Mouse (Mus musculus): Measurements from ENCODE around the gene Sppl2c. TPM values are rescaled to one million over a fixed set of nuclear protein-coding genes. Genes with fewer than 3 reads are reported as not detected.

The Sppl2c gene
- polyA plus RNA-seq, 1 experiment from 2014 or later = not detected

DNA sequence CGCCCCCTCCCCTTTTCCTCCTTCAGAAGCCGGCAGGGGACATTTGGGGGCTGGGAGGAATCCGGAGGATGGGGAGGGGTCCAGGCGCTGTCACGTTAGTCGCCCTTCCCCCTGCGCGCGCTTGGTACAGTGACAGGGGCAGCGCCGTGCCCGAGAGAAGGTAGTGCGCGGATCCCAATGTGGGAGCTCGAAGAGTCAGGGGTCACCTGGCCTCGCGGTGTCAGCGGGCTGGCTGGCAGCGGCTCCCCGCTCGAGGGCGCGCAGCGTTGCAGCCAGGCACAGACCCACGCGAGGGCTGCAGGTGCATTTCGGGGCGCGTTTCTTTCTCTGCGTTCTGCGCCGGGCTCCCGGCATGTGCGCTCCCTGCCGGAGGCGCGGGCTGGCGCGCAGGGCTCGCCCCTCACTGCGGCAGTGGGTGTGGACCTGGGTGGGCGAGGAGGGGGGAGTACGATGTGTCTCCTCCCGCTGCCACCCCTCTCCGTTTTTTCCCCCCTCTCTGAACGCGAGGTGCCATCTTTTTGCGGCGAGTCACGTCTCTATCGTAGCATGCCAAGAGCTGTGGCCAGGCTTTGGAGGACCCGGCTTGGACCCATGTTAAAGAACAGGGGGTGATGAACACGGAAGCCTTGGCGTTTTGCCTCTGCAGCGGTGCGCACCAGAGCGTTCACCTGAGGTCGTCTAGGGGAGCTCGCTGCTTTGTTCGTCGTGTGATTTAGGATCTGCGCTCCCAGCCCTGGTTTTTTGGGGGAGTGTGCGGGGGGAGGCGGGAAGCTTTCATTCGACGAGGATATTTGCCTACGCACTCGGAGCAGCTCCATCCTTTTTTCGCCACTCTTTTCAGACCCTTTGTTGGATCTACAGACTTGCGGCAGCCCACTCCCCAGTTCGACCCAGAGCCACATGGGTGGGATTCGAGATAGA lies 46.3 kb downstream of the Sppl2c start:
- Histone ChIP-seq H3K4me3 (peak overlapping the region; percentile 63), H3K4me1 (peaks cover 42% of the 10 kb centered on the region), H3K27me3 (replicated peaks) (peaks cover 39% of the 10 kb centered on the region), H3K4me2 (replicated peaks) (peak overlapping the region; percentile 86), H3K36me3 (no peaks in the 10 kb centered on the region), H3K9me3 (no peaks in the 10 kb centered on the region), H3K9ac (peak overlapping the region; percentile 81), H3K27ac (peak overlapping the region; percentile 82; the same call in 1 of the 2 replicates)
- peak; percentile 38 for ATAC-seq (ENCODE audit: low FRiP score, low read depth)
- under 1% methylated on average over 72 of the region's 72 CpGs for WGBS

- Histone ChIP-seq H3K4me2 (replicated peaks) (peak overlapping the region; percentile 86), H3K36me3 (no peaks in the 10 kb centered on the region), H3K9me3 (no peaks in the 10 kb centered on the region), H3K4me3 (peak overlapping the region; percentile 63), H3K4me1 (peaks cover 44% of the 10 kb centered on the region), H3K9ac (peak overlapping the region; percentile 81), H3K27me3 (replicated peaks) (peaks cover 39% of the 10 kb centered on the region), H3K27ac (peak overlapping the region; percentile 82; the same call in 1 of the 2 replicates)
- no peak for ATAC-seq (ENCODE audit: low FRiP score, low read depth)
- WGBS = 0% methylated on average over 9 of the region's 10 CpGs
Observed at GRCm38 (mm10) chr11:104233101-104233500, 47.0 kb downstream of the Sppl2c start.

GRCm38 (mm10) chr11:104233574-104234206 lies 47.6 kb downstream of the Sppl2c start:
- no peaks in the 10 kb centered on the region for H3K9me3 ChIP-seq
- H3K27me3 ChIP-seq (replicated peaks) = peaks cover 39% of the 10 kb centered on the region
- WGBS = 3% methylated on average over 30 of the region's 30 CpGs
- peaks cover 44% of the 10 kb centered on the region for H3K4me1 ChIP-seq
- peak overlapping the region; percentile 81 for H3K9ac ChIP-seq
- peak overlapping the region; percentile 63 for H3K4me3 ChIP-seq
- ATAC-seq (ENCODE audit: low FRiP score, low read depth) = no peak
- no peak overlapping the region; the same call in 1 of the 2 replicates for H3K27ac ChIP-seq
- H3K4me2 ChIP-seq (replicated peaks) = peak overlapping the region; percentile 86
- no peaks in the 10 kb centered on the region for H3K36me3 ChIP-seq

GRCm38 (mm10) chr11:104234680-104235079 lies 48.6 kb downstream of the Sppl2c start:
- Histone ChIP-seq H3K36me3 (no peaks in the 10 kb centered on the region), H3K27me3 (replicated peaks) (peaks cover 39% of the 10 kb centered on the region), H3K9me3 (no peaks in the 10 kb centered on the region), H3K4me3 (peak overlapping the region; percentile 63), H3K4me1 (peaks cover 44% of the 10 kb centered on the region), H3K27ac (no peak overlapping the region), H3K4me2 (replicated peaks) (peak overlapping the region; percentile 86), H3K9ac (peak overlapping the region; percentile 81; the same call in 1 of the 2 replicates)
- 27% methylated on average over 6 of the region's 6 CpGs for WGBS
- no peak for ATAC-seq (ENCODE audit: low FRiP score, low read depth)

GRCm38 (mm10) chr11:104235881-104236280 lies 49.8 kb downstream of the Sppl2c start:
- 80% methylated on average over 2 of the region's 2 CpGs for WGBS
- Histone ChIP-seq H3K4me3 (no peak overlapping the region), H3K4me1 (peaks cover 39% of the 10 kb centered on the region), H3K9me3 (no peaks in the 10 kb centered on the region), H3K9ac (no peak overlapping the region), H3K4me2 (replicated peaks) (peak overlapping the region; percentile 86; the same call in 1 of the 2 replicates), H3K36me3 (no peaks in the 10 kb centered on the region), H3K27ac (no peak overlapping the region), H3K27me3 (replicated peaks) (peaks cover 39% of the 10 kb centered on the region)
- no peak for ATAC-seq (ENCODE audit: low FRiP score, low read depth)

DNA sequence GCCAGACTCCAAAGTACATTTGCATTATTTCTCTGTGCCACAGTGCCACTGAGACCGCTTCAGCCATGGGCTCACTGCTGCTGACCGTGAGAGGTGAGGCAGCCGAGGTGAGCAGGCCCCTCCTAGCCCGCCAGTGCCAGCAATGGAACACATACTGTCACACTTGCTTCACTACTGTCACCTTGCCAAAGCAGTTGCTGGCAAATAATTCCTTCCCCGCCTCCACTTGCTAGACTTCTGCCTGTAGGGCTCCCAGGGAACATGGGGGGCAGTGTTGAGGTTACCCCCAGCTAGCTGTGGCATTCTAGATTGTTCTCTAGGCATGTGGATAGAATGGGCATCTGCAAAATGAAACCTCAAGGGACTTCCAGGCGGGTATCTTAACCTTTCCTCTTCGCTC lies 51.1 kb downstream of the Sppl2c start:
- no peak for ATAC-seq (ENCODE audit: low FRiP score, low read depth)
- H3K27me3 ChIP-seq (replicated peaks) = peaks cover 36% of the 10 kb centered on the region
- H3K4me2 ChIP-seq (replicated peaks) = peak overlapping the region; percentile 27; the same call in 1 of the 2 replicates
- no peak overlapping the region for H3K27ac ChIP-seq
- no peak overlapping the region for H3K4me3 ChIP-seq
- no peak overlapping the region for H3K9ac ChIP-seq
- H3K9me3 ChIP-seq = no peaks in the 10 kb centered on the region
- 71% methylated on average over 7 of the region's 7 CpGs for WGBS
- H3K4me1 ChIP-seq = peaks cover 35% of the 10 kb centered on the region
- H3K36me3 ChIP-seq = no peaks in the 10 kb centered on the region

GRCm38 (mm10) chr11:104237958-104238747 lies 52.0 kb downstream of the Sppl2c start:
- no peak overlapping the region for H3K9ac ChIP-seq
- H3K4me3 ChIP-seq = no peak overlapping the region
- peaks cover 27% of the 10 kb centered on the region for H3K4me1 ChIP-seq
- H3K4me2 ChIP-seq (replicated peaks) = no peak overlapping the region
- no peak for ATAC-seq (ENCODE audit: low FRiP score, low read depth)
- no peaks in the 10 kb centered on the region for H3K36me3 ChIP-seq
- no peaks in the 10 kb centered on the region for H3K9me3 ChIP-seq
- peaks cover 26% of the 10 kb centered on the region for H3K27me3 ChIP-seq (replicated peaks)
- H3K27ac ChIP-seq = no peak overlapping the region
- WGBS = 65% methylated on average over 13 of the region's 13 CpGs

Other genes starting within 250 kb of the Sppl2c start
- gene Nsf, start 232.3 kb upstream of the Sppl2c start, polyA plus RNA-seq (2016; fragmentation: Nextera tagmentation; extraction: Ambion mirVana) = 85.3 and 89.7 TPM in 2 replicates
- 138 TPM in 2 replicates for gene Arf2, start 219.6 kb upstream of the Sppl2c start, polyA plus RNA-seq (2016; fragmentation: Nextera tagmentation; extraction: Ambion mirVana)
- 2.3 and 2.4 TPM in 2 replicates for gene Crhr1, start 53.5 kb upstream of the Sppl2c start, polyA plus RNA-seq (2016; fragmentation: Nextera tagmentation; extraction: Ambion mirVana)
- 271 and 288 TPM in 2 replicates for gene Mapt, start 45.1 kb downstream of the Sppl2c start, polyA plus RNA-seq (2016; fragmentation: Nextera tagmentation; extraction: Ambion mirVana)

Data from neural tube, embryonic 12.5 days (tissue).